Mouse (Mus musculus) heart, embryonic 11.5 days (tissue): Measurements from ENCODE around the gene Pop5. TPM values are rescaled to one million over a fixed set of nuclear protein-coding genes. Genes with fewer than 3 reads are reported as not detected.

Experiments used
- ATAC-seq: fragments of 200-750 bp; cut with Nextera tagmentation; replicated peaks from 2 replicates; pipeline ENCODE4 v1.8.0; 2017; ENCODE audit warnings: moderate library complexity; ENCODE audit not compliant: insufficient number of reproducible peaks, low FRiP score, low TSS enrichment
- H3K27ac ChIP-seq: fragments of 300-500 bp; sonication (generic); 2 replicates; pipeline ENCODE4 v1.5.1; 2014; ENCODE audit warnings: mild to moderate bottlenecking, low read depth, low read length
- H3K27me3 ChIP-seq: fragments of 300-500 bp; sonication (generic); 2 replicates; pipeline ENCODE4 v1.6.1; 2014; ENCODE audit warnings: mild to moderate bottlenecking, low read length, mixed read lengths; ENCODE audit not compliant: control insufficient read depth, insufficient read depth
- H3K36me3 ChIP-seq: fragments of 300-500 bp; sonication (generic); 2 replicates; pipeline ENCODE4 v1.6.1; 2014; ENCODE audit warnings: mild to moderate bottlenecking, low read length, moderate library complexity, mixed read lengths; ENCODE audit not compliant: control insufficient read depth, insufficient read depth
- H3K4me1 ChIP-seq: fragments of 300-500 bp; sonication (generic); 2 replicates; pipeline ENCODE4 v1.6.1; 2014; ENCODE audit warnings: low read length; ENCODE audit not compliant: control insufficient read depth, insufficient read depth
- H3K4me2 ChIP-seq: fragments of 300-500 bp; sonication (generic); 2 replicates; pipeline ENCODE4 v1.6.1; 2014; ENCODE audit warnings: mild to moderate bottlenecking, moderate library complexity
- H3K4me3 ChIP-seq: fragments of 300-500 bp; sonication (generic); 2 replicates; pipeline ENCODE4 v1.5.1; 2014; ENCODE audit warnings: low read depth, low read length
- H3K9ac ChIP-seq: fragments of 300-500 bp; sonication (generic); 2 replicates; pipeline ENCODE4 v1.6.1; 2014; ENCODE audit warnings: mild to moderate bottlenecking, low read depth, low read length, moderate library complexity
- H3K9me3 ChIP-seq: fragments of 300-500 bp; sonication (generic); replicated peaks from 2 replicates; pipeline ENCODE4 v1.6.1; 2016; ENCODE audit warnings: low read length; ENCODE audit not compliant: control insufficient read depth
- WGBS: fragments of 180-500 bp; shearing (Covaris S2); extraction: QIAGEN DNeasy Blood & Tissue Kit; methylation state at CpG from one replicate; pipeline ENCODE4 v1.1.7; 2014; ENCODE audit not compliant: insufficient replicate concordance; 5-methylcytosine and 5-hydroxymethylcytosine counted together
- polyA plus RNA-seq: library from polyadenylated mRNA; unstranded; fragments of >200 nt; fragmentation: Nextera tagmentation; extraction: Ambion mirVana; gene quantifications from 2 replicates; pipeline ENCODE4 v1.2.1, GENCODE M21; 2014

Gene Pop5
- polyA plus RNA-seq, 1 experiment from 2014 or later = 90.6 TPM

GRCm38 (mm10) chr5:115238729-115239195 is 3.1 kb downstream of the Pop5 start:
- Histone ChIP-seq H3K9me3 (no peaks in the 10 kb centered on the region), H3K36me3 (peaks cover 30% of the 10 kb centered on the region), H3K27me3 (peaks cover 9% of the 10 kb centered on the region; the same call in 1 of the 2 replicates), H3K27ac (no peak overlapping the region), H3K4me2 (peak overlapping the region; percentile 96), H3K4me1 (peaks cover 7% of the 10 kb centered on the region), H3K9ac (peak overlapping the region; percentile 78; the same call in 1 of the 2 replicates), H3K4me3 (peak overlapping the region; percentile 94)
- ATAC-seq = no peak
- WGBS = 8% methylated on average over 11 of the region's 11 CpGs

- H3K27ac ChIP-seq = no peak overlapping the region
- H3K4me2 ChIP-seq = no peak overlapping the region
- H3K9ac ChIP-seq = no peak overlapping the region
- H3K36me3 ChIP-seq = peaks cover 39% of the 10 kb centered on the region
- 86% methylated on average over 11 of the region's 11 CpGs for WGBS
- no peaks in the 10 kb centered on the region for H3K9me3 ChIP-seq
- peaks cover 7% of the 10 kb centered on the region for H3K4me1 ChIP-seq
- ATAC-seq = no peak
- no peaks in the 10 kb centered on the region; the same call in 1 of the 2 replicates for H3K27me3 ChIP-seq
- no peak overlapping the region for H3K4me3 ChIP-seq
Measured at GRCm38 (mm10) chr5:115240191-115240590, 4.6 kb downstream of the Pop5 start.

- Histone ChIP-seq H3K4me1 (no peaks in the 10 kb centered on the region), H3K36me3 (peaks cover 49% of the 10 kb centered on the region), H3K4me2 (no peak overlapping the region), H3K9me3 (no peaks in the 10 kb centered on the region), H3K9ac (no peak overlapping the region), H3K27me3 (no peaks in the 10 kb centered on the region), H3K27ac (no peak overlapping the region), H3K4me3 (no peak overlapping the region)
- WGBS = 81% methylated on average over 1 of the region's 1 CpGs
- ATAC-seq = no peak
Measured at GRCm38 (mm10) chr5:115255472-115255871, 19.8 kb downstream of the Pop5 start.

GRCm38 (mm10) chr5:115256909-115257546 is 21.4 kb downstream of the Pop5 start:
- H3K27me3 ChIP-seq = no peaks in the 10 kb centered on the region
- H3K27ac ChIP-seq = no peak overlapping the region
- H3K9ac ChIP-seq = no peak overlapping the region
- no peaks in the 10 kb centered on the region for H3K9me3 ChIP-seq
- no peaks in the 10 kb centered on the region for H3K4me1 ChIP-seq
- ATAC-seq = no peak
- no peak overlapping the region for H3K4me2 ChIP-seq
- H3K4me3 ChIP-seq = no peak overlapping the region
- WGBS = 90% methylated on average over 10 of the region's 10 CpGs
- H3K36me3 ChIP-seq = peaks cover 38% of the 10 kb centered on the region

- WGBS = 81% methylated on average over 6 of the region's 6 CpGs
- H3K4me1 ChIP-seq = no peaks in the 10 kb centered on the region; the same call in 1 of the 2 replicates
- H3K4me3 ChIP-seq = no peak overlapping the region
- no peak overlapping the region for H3K27ac ChIP-seq
- H3K36me3 ChIP-seq = peaks cover 34% of the 10 kb centered on the region
- no peak for ATAC-seq
- no peak overlapping the region for H3K4me2 ChIP-seq
- no peaks in the 10 kb centered on the region for H3K9me3 ChIP-seq
- H3K9ac ChIP-seq = no peak overlapping the region
- no peaks in the 10 kb centered on the region for H3K27me3 ChIP-seq
Measured at GRCm38 (mm10) chr5:115260356-115260755, 24.7 kb downstream of the Pop5 start.

- H3K4me3 ChIP-seq = no peak overlapping the region
- H3K27me3 ChIP-seq = no peaks in the 10 kb centered on the region
- peaks cover 5% of the 10 kb centered on the region for H3K4me1 ChIP-seq
- no peak for ATAC-seq
- H3K9me3 ChIP-seq = no peaks in the 10 kb centered on the region
- peaks cover 26% of the 10 kb centered on the region for H3K36me3 ChIP-seq
- H3K4me2 ChIP-seq = no peak overlapping the region
- H3K27ac ChIP-seq = no peak overlapping the region
- no peak overlapping the region for H3K9ac ChIP-seq
- 89% methylated on average over 8 of the region's 8 CpGs for WGBS
Measured at GRCm38 (mm10) chr5:115261141-115261540, 25.5 kb downstream of the Pop5 start.

- H3K9ac ChIP-seq = no peak overlapping the region
- no peaks in the 10 kb centered on the region for H3K27me3 ChIP-seq
- peaks cover 19% of the 10 kb centered on the region for H3K36me3 ChIP-seq
- ATAC-seq = no peak
- no peak overlapping the region for H3K27ac ChIP-seq
- H3K4me2 ChIP-seq = no peak overlapping the region
- no peaks in the 10 kb centered on the region for H3K9me3 ChIP-seq
- 76% methylated on average over 1 of the region's 1 CpGs for WGBS
- peaks cover 13% of the 10 kb centered on the region for H3K4me1 ChIP-seq
- no peak overlapping the region for H3K4me3 ChIP-seq
Measured at GRCm38 (mm10) chr5:115261880-115262279, 26.2 kb downstream of the Pop5 start.

- peaks cover 15% of the 10 kb centered on the region for H3K36me3 ChIP-seq
- no peak overlapping the region for H3K4me3 ChIP-seq
- H3K9ac ChIP-seq = no peak overlapping the region
- peaks cover 21% of the 10 kb centered on the region for H3K4me1 ChIP-seq
- no peak overlapping the region for H3K27ac ChIP-seq
- ATAC-seq = no peak
- H3K27me3 ChIP-seq = no peaks in the 10 kb centered on the region
- H3K9me3 ChIP-seq = no peaks in the 10 kb centered on the region
- 87% methylated on average over 14 of the region's 14 CpGs for WGBS
- H3K4me2 ChIP-seq = no peak overlapping the region
Measured at GRCm38 (mm10) chr5:115262502-115263291, 27.1 kb downstream of the Pop5 start.
